Mouse (Mus musculus): ENCODE measurements at regions not wholly inside any gene's neighbourhood (a gene's known extent, or its start where the extent isn't known, plus 50 kb on each side); places are given as distances from the start of the nearest gene placed in this dataset.

DNA sequence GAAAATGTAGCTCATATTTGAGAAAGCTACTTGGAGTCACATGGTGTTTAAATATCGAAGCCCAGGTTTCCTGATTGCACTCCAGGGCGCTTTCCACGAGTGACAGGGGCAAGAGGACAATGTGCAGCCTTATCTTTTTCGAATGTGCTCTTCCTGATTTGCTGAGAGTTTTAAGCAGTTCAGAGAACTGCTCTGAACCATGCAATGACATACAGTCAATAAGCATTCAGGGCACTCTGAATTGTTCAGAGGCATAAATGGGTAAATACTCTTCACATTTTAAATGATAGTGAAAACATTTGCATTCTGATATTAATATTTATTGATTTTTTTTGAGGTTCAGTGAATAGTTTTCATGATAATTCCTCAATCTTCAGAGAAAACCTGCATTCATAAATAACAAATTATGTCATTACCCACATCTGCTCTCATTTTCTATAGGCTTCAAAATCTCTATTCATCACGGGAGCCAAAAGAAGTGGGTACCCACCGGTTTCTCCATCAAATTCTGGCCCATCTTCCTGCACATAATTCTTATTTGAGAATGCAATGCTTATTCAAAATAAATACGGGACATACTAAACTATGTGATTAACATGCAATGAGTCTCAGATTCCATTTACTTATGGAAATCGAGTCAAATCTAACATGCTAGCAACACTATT is 171.7 kb downstream of the Btg1 start:
- ATAC-seq (ENCODE audit: insufficient number of reproducible peaks, low FRiP score, low TSS enrichment, low read depth): no peak
- WGBS: 69% methylated on average over 8 of the region's 8 CpGs

DNA sequence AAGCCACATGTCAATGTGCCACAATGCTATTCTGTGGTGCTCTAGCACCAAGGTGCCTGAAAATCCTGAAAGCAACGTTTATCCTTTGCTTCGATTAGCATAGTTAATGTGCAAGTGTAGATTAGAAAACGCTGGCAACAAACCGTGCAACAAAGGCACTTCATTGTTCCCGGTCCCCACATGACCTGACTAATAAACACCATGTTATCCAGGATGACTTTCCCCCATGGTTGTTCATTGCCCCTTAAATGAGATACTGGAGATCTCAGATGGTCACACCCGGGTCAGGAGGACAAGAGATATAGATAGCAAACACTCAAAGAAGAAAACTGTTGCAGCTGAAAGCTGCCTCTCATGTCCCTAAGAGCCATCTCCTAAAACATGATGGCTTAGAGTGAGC is 180.3 kb downstream of the Btg1 start:
- no peak overlapping the region for H3K4me2 ChIP-seq (replicated peaks)
- H3K9me3 ChIP-seq (replicated peaks): no peaks in the 10 kb centered on the region
- no peak for ATAC-seq (ENCODE audit: insufficient number of reproducible peaks, low FRiP score, low TSS enrichment, low read depth)
- no peaks in the 10 kb centered on the region for H3K4me1 ChIP-seq
- no peak overlapping the region for H3K9ac ChIP-seq
- H3K27ac ChIP-seq (replicated peaks): no peak overlapping the region
- WGBS: 78% methylated on average over 6 of the region's 6 CpGs
- no peaks in the 10 kb centered on the region for H3K27me3 ChIP-seq
- no peaks in the 10 kb centered on the region for H3K36me3 ChIP-seq
- H3K4me3 ChIP-seq (replicated peaks): no peak overlapping the region

More for the DNA sequence above, 171.7 kb downstream of the Btg1 start:
- H3K27me3 ChIP-seq: no peaks in the 10 kb centered on the region
- H3K4me2 ChIP-seq (replicated peaks): no peak overlapping the region
- H3K4me3 ChIP-seq (replicated peaks): no peak overlapping the region
- no peaks in the 10 kb centered on the region for H3K36me3 ChIP-seq
- no peak overlapping the region for H3K9ac ChIP-seq
- H3K9me3 ChIP-seq (replicated peaks): no peaks in the 10 kb centered on the region
- no peak overlapping the region for H3K27ac ChIP-seq (replicated peaks)
- H3K4me1 ChIP-seq: no peaks in the 10 kb centered on the region

DNA sequence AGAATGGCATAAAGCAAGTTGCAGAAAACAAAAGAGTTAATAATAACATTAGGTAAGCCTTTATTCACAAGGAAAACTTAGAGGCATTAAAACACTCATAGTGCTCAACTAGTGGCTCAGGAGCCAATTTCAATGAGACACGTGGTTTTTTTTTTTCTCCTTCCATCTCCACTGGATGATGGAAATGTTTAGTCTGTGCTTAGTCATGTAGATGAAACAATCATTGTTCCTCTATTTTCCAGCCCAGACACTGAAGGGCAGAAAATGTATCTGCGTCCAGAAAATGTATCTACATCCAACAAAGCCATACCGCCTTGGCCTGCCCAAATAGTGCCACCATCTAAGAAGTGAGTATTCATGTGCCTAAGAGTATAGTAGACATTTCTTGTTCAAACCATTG is 184.0 kb downstream of the Btg1 start:
- Histone ChIP-seq H3K36me3 (no peaks in the 10 kb centered on the region), H3K27ac (replicated peaks) (no peak overlapping the region), H3K4me1 (no peaks in the 10 kb centered on the region), H3K4me2 (replicated peaks) (no peak overlapping the region), H3K9ac (no peak overlapping the region), H3K27me3 (no peaks in the 10 kb centered on the region), H3K4me3 (replicated peaks) (no peak overlapping the region), H3K9me3 (replicated peaks) (no peaks in the 10 kb centered on the region)
- WGBS: 78% methylated on average over 3 of the region's 3 CpGs
- ATAC-seq (ENCODE audit: insufficient number of reproducible peaks, low FRiP score, low TSS enrichment, low read depth): no peak

DNA sequence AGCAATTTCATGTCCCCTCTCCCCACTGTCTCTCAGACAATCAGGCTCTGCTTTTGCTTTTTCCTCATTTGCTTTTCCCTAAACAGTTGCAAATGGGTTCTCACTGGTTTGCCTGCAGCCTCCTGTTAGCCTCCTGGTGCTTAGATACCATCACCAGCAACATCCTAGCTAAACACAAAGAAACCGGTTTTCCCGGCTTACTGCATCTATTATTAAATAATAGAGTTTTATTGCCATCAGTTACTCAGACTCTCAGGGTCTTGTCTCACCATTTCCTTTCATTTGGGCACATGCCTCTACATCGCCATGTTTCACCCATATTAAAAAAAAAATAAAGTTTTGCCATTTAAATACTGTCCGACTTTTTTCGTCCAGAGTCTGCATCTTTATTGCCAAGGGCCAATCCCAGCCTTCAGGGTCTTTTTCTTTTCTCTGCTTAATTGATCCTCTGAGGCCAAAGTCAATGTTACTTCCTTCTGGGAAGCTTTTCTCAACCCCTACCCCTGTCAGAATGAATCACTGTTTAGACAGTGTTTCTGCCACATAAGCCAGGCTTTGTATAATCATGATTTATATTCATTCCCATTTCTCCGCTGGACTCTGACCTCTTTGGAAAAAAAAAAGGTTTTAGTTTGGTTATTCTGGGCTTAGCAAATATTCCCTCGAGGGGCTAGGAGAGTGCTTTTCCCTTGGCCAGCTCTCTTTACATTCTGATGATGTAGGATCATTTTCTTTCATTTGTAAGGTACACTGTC is 187.4 kb downstream of the Btg1 start:
- H3K4me3 ChIP-seq (replicated peaks): no peak overlapping the region
- WGBS: 41% methylated on average over 7 of the region's 7 CpGs
- H3K9me3 ChIP-seq (replicated peaks): no peaks in the 10 kb centered on the region
- H3K4me1 ChIP-seq: no peaks in the 10 kb centered on the region
- H3K36me3 ChIP-seq: no peaks in the 10 kb centered on the region
- no peak overlapping the region for H3K27ac ChIP-seq (replicated peaks)
- H3K9ac ChIP-seq: no peak overlapping the region
- no peak overlapping the region for H3K4me2 ChIP-seq (replicated peaks)
- no peaks in the 10 kb centered on the region for H3K27me3 ChIP-seq
- ATAC-seq (ENCODE audit: insufficient number of reproducible peaks, low FRiP score, low TSS enrichment, low read depth): no peak

DNA sequence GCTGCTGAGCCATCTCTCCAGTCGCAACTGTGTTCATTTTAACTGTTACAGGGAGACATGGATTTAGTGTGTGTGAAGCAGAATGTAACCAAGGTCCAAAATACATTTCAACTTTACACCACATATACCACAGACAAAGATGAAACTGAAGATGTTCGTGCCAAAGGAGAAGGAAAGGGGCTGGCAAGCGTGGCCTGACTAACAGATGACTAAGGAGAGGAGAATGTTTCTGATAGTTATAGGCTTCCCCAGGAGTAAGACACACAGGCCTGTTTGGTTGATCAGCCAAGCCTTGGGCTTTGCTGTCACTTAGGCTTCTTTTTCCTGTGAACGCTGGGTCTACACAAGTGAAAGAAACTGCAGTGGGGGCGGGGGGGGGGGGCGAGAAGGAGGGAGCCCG is 189.8 kb downstream of the Btg1 start:
- H3K4me2 ChIP-seq (replicated peaks): no peak overlapping the region
- no peaks in the 10 kb centered on the region for H3K27me3 ChIP-seq
- no peak overlapping the region for H3K27ac ChIP-seq (replicated peaks)
- no peak for ATAC-seq (ENCODE audit: insufficient number of reproducible peaks, low FRiP score, low TSS enrichment, low read depth)
- no peaks in the 10 kb centered on the region for H3K36me3 ChIP-seq
- no peaks in the 10 kb centered on the region for H3K9me3 ChIP-seq (replicated peaks)
- H3K9ac ChIP-seq: no peak overlapping the region
- WGBS: 63% methylated on average over 6 of the region's 7 CpGs
- H3K4me1 ChIP-seq: no peaks in the 10 kb centered on the region
- no peak overlapping the region for H3K4me3 ChIP-seq (replicated peaks)

DNA sequence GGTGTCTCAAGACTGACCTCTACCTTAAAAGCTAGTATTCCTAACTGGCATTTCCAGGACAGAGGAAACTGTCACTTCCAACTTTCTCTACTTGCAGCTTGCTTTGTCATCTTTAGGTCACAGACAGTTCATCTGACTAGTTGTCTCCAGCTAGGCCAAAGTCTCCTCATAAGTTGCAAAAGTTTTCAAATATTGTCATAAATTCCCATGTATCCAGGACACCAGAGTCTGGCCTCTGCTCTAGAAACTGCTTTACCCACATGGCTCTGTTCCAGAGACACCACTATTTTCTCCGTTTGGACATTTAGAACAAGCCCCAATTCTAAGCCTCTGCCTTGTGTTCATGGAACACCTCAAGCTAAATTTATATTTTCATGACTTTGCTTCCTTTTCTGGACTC is 205.0 kb downstream of the Btg1 start:
- Histone ChIP-seq H3K4me3 (replicated peaks) (no peak overlapping the region), H3K4me2 (replicated peaks) (no peak overlapping the region), H3K27ac (replicated peaks) (no peak overlapping the region), H3K36me3 (no peaks in the 10 kb centered on the region), H3K4me1 (peaks cover 7% of the 10 kb centered on the region; the same call in 1 of the 2 replicates), H3K9me3 (replicated peaks) (no peaks in the 10 kb centered on the region), H3K9ac (no peak overlapping the region), H3K27me3 (no peaks in the 10 kb centered on the region)
- no peak for ATAC-seq (ENCODE audit: insufficient number of reproducible peaks, low FRiP score, low TSS enrichment, low read depth)
- 43% methylated on average over 1 of the region's 1 CpGs for WGBS

DNA sequence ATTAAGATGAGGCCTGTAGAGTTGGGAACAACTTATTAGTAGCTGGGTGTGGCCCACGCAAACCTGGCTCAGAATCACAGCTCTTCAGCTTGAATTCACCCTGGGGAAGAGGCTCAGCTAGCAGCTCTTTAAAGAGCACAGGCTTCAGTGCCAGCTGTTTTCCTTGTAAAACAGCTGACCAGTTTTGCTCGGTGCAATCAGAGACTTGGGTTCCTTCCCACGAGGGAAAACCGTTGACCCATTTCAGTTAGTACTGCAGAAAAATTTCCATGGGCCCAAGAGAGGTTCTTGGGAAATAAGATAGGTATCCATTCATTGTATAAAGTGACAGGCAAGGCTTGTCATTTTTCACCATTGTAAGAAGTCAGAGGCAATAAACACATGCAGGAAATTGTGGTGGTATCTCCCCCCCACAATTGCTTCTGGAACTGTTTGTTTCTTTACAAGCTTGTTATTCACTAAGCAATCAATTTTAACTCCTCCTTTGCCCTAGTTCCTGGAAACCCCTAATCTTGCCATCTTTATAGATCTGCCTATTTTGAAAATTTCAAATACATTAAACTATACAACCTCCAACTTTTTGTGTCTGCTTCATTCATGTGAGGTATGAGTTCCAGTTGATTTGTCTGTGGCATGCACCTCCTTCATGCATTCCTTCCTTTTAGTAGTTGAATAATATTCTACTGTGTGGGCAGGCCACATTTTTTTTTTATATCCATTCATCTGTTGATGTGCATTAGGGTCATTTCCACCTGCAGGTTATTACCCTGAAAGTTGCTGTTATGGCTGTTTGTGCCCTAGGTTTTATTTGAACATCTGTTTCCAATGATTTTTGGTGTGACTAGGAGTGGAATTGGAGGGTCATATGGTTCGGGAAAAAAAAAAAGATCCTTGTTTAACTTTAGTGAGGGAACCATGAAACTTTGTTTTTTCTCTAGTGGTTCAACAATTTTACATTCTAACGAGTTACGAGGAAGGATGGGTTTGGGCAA is 205.8 kb downstream of the Btg1 start:
- Histone ChIP-seq H3K9ac (no peak overlapping the region), H3K27me3 (no peaks in the 10 kb centered on the region), H3K27ac (replicated peaks) (no peak overlapping the region; the same call in 1 of the 2 replicates), H3K4me3 (replicated peaks) (no peak overlapping the region), H3K36me3 (no peaks in the 10 kb centered on the region), H3K4me1 (peaks cover 7% of the 10 kb centered on the region; the same call in 1 of the 2 replicates), H3K4me2 (replicated peaks) (no peak overlapping the region), H3K9me3 (replicated peaks) (no peaks in the 10 kb centered on the region)
- 0 out of 2 replicates have a peak, but pooled peaks have one; percentile 51 for ATAC-seq (ENCODE audit: insufficient number of reproducible peaks, low FRiP score, low TSS enrichment, low read depth)
- WGBS: 32% methylated on average over 7 of the region's 7 CpGs

DNA sequence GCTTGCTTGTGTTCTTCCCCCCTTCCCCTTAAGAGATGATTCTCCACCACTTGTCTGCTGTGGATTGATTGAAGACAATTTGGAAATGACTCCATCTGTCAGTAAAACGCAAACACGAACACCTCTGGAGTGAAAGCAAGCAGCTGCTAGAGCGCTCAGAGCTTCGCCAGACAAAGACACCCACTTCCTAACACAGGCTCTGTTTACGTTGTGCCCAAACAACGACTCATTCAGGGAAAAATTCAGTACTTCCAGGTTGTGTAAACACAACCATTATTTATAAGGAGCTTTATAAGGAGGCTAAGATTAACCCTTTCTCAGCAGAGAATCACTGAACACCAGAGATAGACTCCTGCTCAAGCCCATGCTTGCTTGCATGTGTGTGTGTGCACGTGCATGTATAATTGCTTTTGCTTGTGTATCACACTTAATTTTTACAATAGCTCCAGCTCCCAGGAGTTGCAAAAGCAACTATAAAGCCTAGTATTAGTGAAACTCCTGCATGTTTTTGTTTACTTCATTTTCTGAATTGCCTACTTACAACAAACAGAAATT is 209.5 kb downstream of the Btg1 start:
- Histone ChIP-seq H3K4me2 (replicated peaks) (peak overlapping the region; percentile 25), H3K36me3 (no peaks in the 10 kb centered on the region), H3K9me3 (replicated peaks) (no peaks in the 10 kb centered on the region), H3K27ac (replicated peaks) (no peak overlapping the region), H3K4me1 (peaks cover 7% of the 10 kb centered on the region; the same call in 1 of the 2 replicates), H3K4me3 (replicated peaks) (no peak overlapping the region), H3K27me3 (no peaks in the 10 kb centered on the region), H3K9ac (no peak overlapping the region)
- no peak for ATAC-seq (ENCODE audit: insufficient number of reproducible peaks, low FRiP score, low TSS enrichment, low read depth)
- WGBS: 14% methylated on average over 7 of the region's 7 CpGs

DNA sequence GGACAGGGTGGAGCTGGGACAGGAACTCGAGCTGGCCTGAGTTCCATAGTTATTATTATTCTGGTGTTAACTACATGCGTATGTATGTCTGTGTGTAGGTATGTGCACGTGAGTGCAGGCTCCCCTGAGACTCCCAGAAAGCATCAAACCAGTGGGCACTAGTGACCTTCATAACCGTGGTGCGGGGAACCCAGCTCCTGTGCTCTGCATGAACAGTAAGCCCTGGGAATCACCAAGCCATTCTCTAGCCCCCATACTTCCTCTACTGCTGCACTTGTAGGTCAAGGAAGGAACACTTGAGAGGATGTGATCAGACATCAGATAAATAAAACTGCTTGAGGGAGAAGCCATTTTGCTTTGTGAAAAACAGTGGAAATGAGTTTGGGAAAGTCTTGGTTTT is 211.2 kb downstream of the Btg1 start:
- Histone ChIP-seq H3K9ac (no peak overlapping the region), H3K36me3 (no peaks in the 10 kb centered on the region), H3K4me3 (replicated peaks) (no peak overlapping the region), H3K27ac (replicated peaks) (no peak overlapping the region), H3K9me3 (replicated peaks) (no peaks in the 10 kb centered on the region), H3K4me1 (no peaks in the 10 kb centered on the region), H3K27me3 (no peaks in the 10 kb centered on the region), H3K4me2 (replicated peaks) (no peak overlapping the region)
- WGBS: 77% methylated on average over 5 of the region's 5 CpGs
- ATAC-seq (ENCODE audit: insufficient number of reproducible peaks, low FRiP score, low TSS enrichment, low read depth): no peak

DNA sequence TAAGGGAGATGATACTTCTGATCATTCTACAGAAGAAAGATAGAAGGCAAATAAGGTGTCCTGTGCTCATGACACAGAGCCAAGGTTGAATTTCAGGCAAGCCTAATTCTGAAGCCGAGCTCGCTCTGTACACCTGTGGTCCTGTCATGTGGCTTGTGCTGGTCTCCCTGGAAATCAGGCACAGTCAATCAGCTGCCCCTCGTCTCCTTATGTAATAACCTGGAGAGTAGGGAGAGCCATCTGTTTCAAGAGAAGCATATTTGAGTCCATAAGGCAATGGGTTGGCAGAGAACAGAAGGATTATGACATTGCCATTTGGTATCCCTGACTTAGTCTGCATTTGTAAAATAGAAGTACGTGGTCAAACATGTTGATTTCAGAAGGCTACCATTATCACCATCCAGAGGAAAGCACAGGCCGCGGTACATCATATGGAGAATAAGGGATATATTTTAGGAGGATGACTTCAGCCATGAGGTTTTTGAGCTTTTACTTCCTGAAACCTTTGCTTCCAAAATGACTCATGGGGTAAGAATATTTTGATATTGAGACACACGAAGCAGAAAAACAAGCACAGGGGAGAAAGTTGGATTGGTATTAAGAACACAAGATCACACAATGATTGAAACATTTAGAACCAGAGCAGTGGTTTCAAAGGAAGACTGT is 211.9 kb downstream of the Btg1 start:
- ATAC-seq (ENCODE audit: insufficient number of reproducible peaks, low FRiP score, low TSS enrichment, low read depth): no peak
- Histone ChIP-seq H3K27ac (replicated peaks) (no peak overlapping the region), H3K4me2 (replicated peaks) (no peak overlapping the region), H3K36me3 (no peaks in the 10 kb centered on the region), H3K9ac (no peak overlapping the region), H3K4me3 (replicated peaks) (no peak overlapping the region), H3K9me3 (replicated peaks) (no peaks in the 10 kb centered on the region), H3K27me3 (no peaks in the 10 kb centered on the region), H3K4me1 (no peaks in the 10 kb centered on the region)
- WGBS: 83% methylated on average over 7 of the region's 7 CpGs

All from embryonic facial prominence, embryonic 15.5 days (tissue).